ENCODE assay signal across 28 mouse cellular contexts in genomic region chr6:100629086-100629485, GRCm38 (mm10).
"Had no signal": no experiment of that assay in that cellular context is flagged by ENCODE, and none has a peak within 500 bp of the region (broad histone marks: within the 10 kb centered on the region; RNA-seq: fewer than 3 reads in every experiment).

No protein-coding gene starts in this region.

- H3K9ac ChIP-seq: embryonic facial prominence, embryonic 12.5 days; embryonic facial prominence, embryonic 13.5 days; embryonic facial prominence, embryonic 15.5 days; forebrain, embryonic 12.5 days; forebrain, embryonic 13.5 days; forebrain, embryonic 15.5 days; forebrain, postnatal 0 days had no signal

- H3K36me3 ChIP-seq: embryonic facial prominence, embryonic 15.5 days; forebrain, embryonic 15.5 days had no signal

- H3K27ac ChIP-seq: embryonic facial prominence, embryonic 10.5 days; embryonic facial prominence, embryonic 12.5 days; embryonic facial prominence, embryonic 13.5 days; embryonic facial prominence, embryonic 15.5 days; forebrain, embryonic 10.5 days; forebrain, embryonic 12.5 days; forebrain, embryonic 13.5 days; forebrain, embryonic 15.5 days; gastrocnemius, adult 2 months; heart, adult 2 months had no signal

- H3K4me3 ChIP-seq: embryonic facial prominence, embryonic 10.5 days; embryonic facial prominence, embryonic 12.5 days; embryonic facial prominence, embryonic 13.5 days; embryonic facial prominence, embryonic 15.5 days; erythroblast, embryonic 14.5 days; forebrain, embryonic 10.5 days; forebrain, embryonic 12.5 days; forebrain, embryonic 13.5 days; forebrain, embryonic 15.5 days; gastrocnemius, adult 2 months; heart, adult 2 months had no signal

- H3K4me1 ChIP-seq: embryonic facial prominence, embryonic 10.5 days; embryonic facial prominence, embryonic 12.5 days; embryonic facial prominence, embryonic 13.5 days; embryonic facial prominence, embryonic 15.5 days; forebrain, embryonic 10.5 days; forebrain, embryonic 12.5 days; forebrain, embryonic 13.5 days; forebrain, embryonic 15.5 days had no signal

- ATAC-seq: forebrain, embryonic 13.5 days; forebrain, embryonic 15.5 days; forebrain, embryonic 16.5 days; forebrain, postnatal 0 days had no signal

- H3K27me3 ChIP-seq: embryonic facial prominence, embryonic 12.5 days; embryonic facial prominence, embryonic 13.5 days; embryonic facial prominence, embryonic 15.5 days; forebrain, embryonic 12.5 days; forebrain, embryonic 13.5 days; forebrain, embryonic 15.5 days had no signal

- DNase-seq: cerebellum, adult 2 months; cerebellum, adult 8-10 months; cerebellum, adult 9-10 months; cerebellum, adult 9-11 months; cerebellum, postnatal 10 days; cerebellum, postnatal 14 days; cerebellum, postnatal 25 days; cerebellum, postnatal 36 days; embryo, embryonic 11 days; forebrain, postnatal 0 days; gastrocnemius, adult 2 months; gastrocnemius, postnatal 10 days; gastrocnemius, postnatal 14 days; gastrocnemius, postnatal 25 days; gastrocnemius, postnatal 36 days; heart, adult 11 months; heart, adult 18-20 months; heart, adult 2 months had no signal

- H3K4me2 ChIP-seq: embryonic facial prominence, embryonic 12.5 days; embryonic facial prominence, embryonic 13.5 days; embryonic facial prominence, embryonic 15.5 days; forebrain, embryonic 12.5 days; forebrain, embryonic 13.5 days; forebrain, embryonic 15.5 days had no signal

- H3K9me3 ChIP-seq: embryonic facial prominence, embryonic 10.5 days; embryonic facial prominence, embryonic 12.5 days; embryonic facial prominence, embryonic 13.5 days; embryonic facial prominence, embryonic 15.5 days; forebrain, embryonic 10.5 days; forebrain, embryonic 12.5 days; forebrain, embryonic 13.5 days; forebrain, embryonic 15.5 days had no signal
